8 mouse cellular contexts compared by ENCODE assay signal in genomic region chr7:124347218-124348017, GRCm38 (mm10).
DNase-seq lines count a peak whose midpoint lies in the region; ATAC-seq lines count a peak whose summit lies in the region.

No protein-coding gene starts in this region.

- H3K4me3 ChIP-seq in heart, embryonic 14.5 days (ENCODE audit: control insufficient read depth in 1 of 2, insufficient read depth in 1 of 2, low read depth in 1 of 2, low read length in 2 of 2), result no peak overlapping the region
- no peak overlapping the region for H3K4me3 ChIP-seq in forebrain, embryonic 14.5 days (ENCODE audit: low read depth, low read length)
- 0 out of 2 replicates have a peak overlapping the region, but pooled peaks have one; percentile 3 for H3K4me3 ChIP-seq in kidney, embryonic 15.5 days (replicated peaks)
- H3K4me3 ChIP-seq in midbrain, embryonic 13.5 days (replicated peaks), result 0 out of 2 replicates have a peak overlapping the region, but pooled peaks have one; percentile 5

- H3K27ac ChIP-seq in heart, embryonic 14.5 days (replicated peaks in 1 of 2; ENCODE audit: control insufficient read depth in 1 of 2, insufficient read depth in 1 of 2, low read depth in 2 of 2, low read length in 2 of 2), result no peak overlapping the region
- peak overlapping the region; percentile 74 for H3K27ac ChIP-seq in forebrain, embryonic 14.5 days (ENCODE audit: low read depth, low read length)
- H3K27ac ChIP-seq in kidney, embryonic 15.5 days, result peak overlapping the region; percentile 59; the same call in 1 of the 2 replicates
- H3K27ac ChIP-seq in midbrain, embryonic 13.5 days, result peak overlapping the region; percentile 68

- intact Hi-C loops in gastrocnemius, postnatal 36 days (cut with DNase I), result no loop called here

- no peaks in the 10 kb centered on the region for H3K4me1 ChIP-seq in heart, embryonic 14.5 days (ENCODE audit: control insufficient read depth in 2 of 2, insufficient read depth in 2 of 2, low read length in 2 of 2)
- peaks cover 7% of the 10 kb centered on the region; the same call in 1 of the 2 replicates for H3K4me1 ChIP-seq in forebrain, embryonic 14.5 days (ENCODE audit: control insufficient read depth, insufficient read depth, low read length)
- H3K4me1 ChIP-seq in kidney, embryonic 15.5 days, result peaks cover 9% of the 10 kb centered on the region
- H3K4me1 ChIP-seq in midbrain, embryonic 13.5 days (replicated peaks), result peaks cover 19% of the 10 kb centered on the region

- no peaks in the 10 kb centered on the region for H3K9me3 ChIP-seq in heart, embryonic 14.5 days (ENCODE audit: control insufficient read depth, low read length)
- no peaks in the 10 kb centered on the region for H3K9me3 ChIP-seq in forebrain, embryonic 14.5 days (replicated peaks; ENCODE audit: control insufficient read depth, low read length)
- H3K9me3 ChIP-seq in kidney, embryonic 15.5 days (replicated peaks), result no peaks in the 10 kb centered on the region
- no peaks in the 10 kb centered on the region for H3K9me3 ChIP-seq in midbrain, embryonic 13.5 days

- peak overlapping the region; percentile 41 for H3K4me2 ChIP-seq in heart, embryonic 14.5 days (ENCODE audit: low read length)
- H3K4me2 ChIP-seq in forebrain, embryonic 14.5 days (ENCODE audit: low read length), result peak overlapping the region; percentile 33
- peak overlapping the region; percentile 31 for H3K4me2 ChIP-seq in kidney, embryonic 15.5 days
- H3K4me2 ChIP-seq in midbrain, embryonic 13.5 days (replicated peaks), result peak overlapping the region; percentile 36

- no peaks in the 10 kb centered on the region for H3K36me3 ChIP-seq in heart, embryonic 14.5 days (ENCODE audit: control insufficient read depth, insufficient read depth, low read length)
- H3K36me3 ChIP-seq in forebrain, embryonic 14.5 days (ENCODE audit: control insufficient read depth, insufficient read depth, low read length), result no peaks in the 10 kb centered on the region
- H3K36me3 ChIP-seq in kidney, embryonic 15.5 days, result no peaks in the 10 kb centered on the region
- H3K36me3 ChIP-seq in midbrain, embryonic 13.5 days, result no peaks in the 10 kb centered on the region

- H3K9ac ChIP-seq in heart, embryonic 14.5 days (ENCODE audit: low read length), result no peak overlapping the region
- no peak overlapping the region; the same call in 1 of the 2 replicates for H3K9ac ChIP-seq in forebrain, embryonic 14.5 days (ENCODE audit: low read length)
- no peak overlapping the region for H3K9ac ChIP-seq in kidney, embryonic 15.5 days
- H3K9ac ChIP-seq in midbrain, embryonic 13.5 days (replicated peaks), result no peak overlapping the region; the same call in 1 of the 2 replicates

- 34% methylated on average over 13 of the region's 13 CpGs for WGBS in heart, embryonic 14.5 days
- WGBS in forebrain, embryonic 14.5 days, result 12% methylated on average over 13 of the region's 13 CpGs
- 35% methylated on average over 13 of the region's 13 CpGs for WGBS in kidney, embryonic 15.5 days
- WGBS in midbrain, embryonic 13.5 days, result 11% methylated on average over 13 of the region's 13 CpGs

- H3K27me3 ChIP-seq in heart, embryonic 14.5 days (ENCODE audit: control insufficient read depth, insufficient read depth, low read length), result no peaks in the 10 kb centered on the region
- H3K27me3 ChIP-seq in forebrain, embryonic 14.5 days (replicated peaks; ENCODE audit: control insufficient read depth, insufficient read depth, low read length), result no peaks in the 10 kb centered on the region
- H3K27me3 ChIP-seq in kidney, embryonic 15.5 days, result no peaks in the 10 kb centered on the region
- 0 out of 2 replicates have a peak, but pooled peaks cover 6% of the 10 kb centered on the region for H3K27me3 ChIP-seq in midbrain, embryonic 13.5 days

- no peak for ATAC-seq in heart, embryonic 14.5 days (ENCODE audit: insufficient number of reproducible peaks, insufficient read depth, low FRiP score, low read depth)
- ATAC-seq in forebrain, embryonic 14.5 days, result peak; percentile 83
- no peak for ATAC-seq in kidney, embryonic 15.5 days (replicated peaks; ENCODE audit: low FRiP score)
- peak; percentile 98 for ATAC-seq in midbrain, embryonic 13.5 days

- no peak for DNase-seq in heart, postnatal 4 days
- DNase-seq in forebrain, embryonic 14.5 days (ENCODE audit: low spot score), result peak; percentile 73
- no peak for DNase-seq in thymus, postnatal 10 days (ENCODE audit: low spot score in 2 of 2)
- no peak for DNase-seq in gastrocnemius, postnatal 36 days
- no peak for DNase-seq in cerebellum, adult 18-20 months

Comparison
In these comparisons a context has a peak if more than half of its experiments do, and no peak if none do; other contexts are left out.
1. ATAC-seq: peak in forebrain, embryonic 14.5 days (single experiment) and midbrain, embryonic 13.5 days (single experiment); none in heart, embryonic 14.5 days (single experiment) and kidney, embryonic 15.5 days (single experiment).
2. H3K27ac ChIP-seq: peak in forebrain, embryonic 14.5 days (single experiment), kidney, embryonic 15.5 days (single experiment) and midbrain, embryonic 13.5 days (single experiment); none in heart, embryonic 14.5 days (0 of 2).
3. H3K4me3 ChIP-seq: peak in kidney, embryonic 15.5 days (single experiment) and midbrain, embryonic 13.5 days (single experiment); none in heart, embryonic 14.5 days (0 of 2) and forebrain, embryonic 14.5 days (single experiment).
4. Peak in every context shown above with its lines, with median percentiles within 50 percentile points of each other: H3K4me2 ChIP-seq.